Mouse (Mus musculus) liver, embryonic 11.5 days (tissue): ENCODE data around the gene Pdxp. TPM values are rescaled to one million over a fixed set of nuclear protein-coding genes. Genes with fewer than 3 reads are reported as not detected.

ENCODE experiments used
- ATAC-seq: fragments of 200-750 bp; cut with Nextera tagmentation; replicated peaks from 2 replicates; pipeline ENCODE4 v1.8.0; 2017; ENCODE audit warnings: moderate number of reproducible peaks, mild to moderate bottlenecking, moderate TSS enrichment, moderate library complexity; ENCODE audit not compliant: low FRiP score
- DNase-seq: peaks from one replicate; pipeline ENCODE4 v3.0.0-alpha.2; 2017; ENCODE audit warnings: low spot score
- H3K27ac ChIP-seq: fragments of 300-500 bp; sonication (generic); 2 replicates; pipeline ENCODE4 v1.5.1; 2014; ENCODE audit warnings: mild to moderate bottlenecking, low read depth, low read length, control low read depth
- H3K27me3 ChIP-seq: fragments of 300-500 bp; sonication (generic); replicated peaks from 2 replicates; pipeline ENCODE4 v1.6.1; 2014; ENCODE audit warnings: low read length, mixed read lengths; ENCODE audit not compliant: control insufficient read depth, insufficient read depth
- H3K36me3 ChIP-seq: fragments of 300-500 bp; sonication (generic); 2 replicates; pipeline ENCODE4 v1.6.1; 2014; ENCODE audit warnings: mild to moderate bottlenecking, low read length, moderate library complexity, mixed read lengths; ENCODE audit not compliant: control insufficient read depth, insufficient read depth
- H3K4me1 ChIP-seq: fragments of 300-500 bp; sonication (generic); replicated peaks from 2 replicates; pipeline ENCODE4 v1.6.1; 2014; ENCODE audit warnings: low read length, mixed read lengths; ENCODE audit not compliant: control insufficient read depth, insufficient read depth
- H3K4me2 ChIP-seq: fragments of 300-500 bp; sonication (generic); 2 replicates; pipeline ENCODE4 v1.6.1; 2014; ENCODE audit warnings: mild to moderate bottlenecking, control low read depth, moderate library complexity
- H3K4me3 ChIP-seq: fragments of 300-500 bp; sonication (generic); 2 replicates; pipeline ENCODE4 v1.5.1; 2014; ENCODE audit warnings: low read depth, low read length, control low read depth
- H3K9ac ChIP-seq: fragments of 300-500 bp; sonication (generic); 2 replicates; pipeline ENCODE4 v1.6.1; 2014; ENCODE audit warnings: low read depth, low read length, control low read depth
- H3K9me3 ChIP-seq: fragments of 300-500 bp; sonication (generic); 2 replicates; pipeline ENCODE4 v1.6.1; 2016; ENCODE audit warnings: low read length, inconsistent platforms, mixed read lengths; ENCODE audit not compliant: control insufficient read depth
- WGBS: fragments of 180-500 bp; shearing (Covaris S2); extraction: QIAGEN DNeasy Blood & Tissue Kit; methylation state at CpG from one replicate; pipeline ENCODE4 v1.1.7; 2014; 5-methylcytosine and 5-hydroxymethylcytosine counted together
- polyA plus RNA-seq: library from polyadenylated mRNA; unstranded; fragments of >200 nt; fragmentation: Nextera tagmentation; extraction: Ambion mirVana; gene quantifications from 2 replicates; pipeline ENCODE4 v1.2.1, GENCODE M21; 2014

Gene Pdxp
- polyA plus RNA-seq, 1 experiment from 2014 or later, result 23.7 TPM

DNA sequence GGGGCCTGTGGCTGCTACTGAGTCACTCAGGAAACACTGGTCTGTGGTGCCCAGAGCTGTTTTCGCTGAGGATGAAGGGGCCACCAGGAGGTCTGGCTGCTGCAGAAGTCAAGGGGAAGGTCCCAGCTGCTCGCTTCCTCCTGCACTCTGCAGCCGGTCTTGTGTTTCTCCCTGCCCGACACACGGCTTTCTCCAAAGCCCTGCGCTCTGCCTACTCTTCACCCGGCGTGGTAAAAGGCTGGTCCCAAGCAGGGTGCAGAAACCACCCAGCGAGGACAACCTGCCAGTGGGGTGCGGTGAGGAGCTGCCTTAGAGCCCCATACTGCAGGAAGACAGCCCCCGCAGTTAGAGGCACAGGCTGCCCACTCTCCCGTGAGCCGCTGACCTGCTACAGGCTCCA lies 19.0 kb upstream of the Pdxp start:
- Histone ChIP-seq H3K4me3 (0 out of 2 replicates have a peak overlapping the region, but pooled peaks have one; percentile 6), H3K9ac (peak overlapping the region; percentile 34; the same call in 1 of the 2 replicates), H3K4me1 (peaks cover 79% of the 10 kb centered on the region), H3K36me3 (peaks cover 11% of the 10 kb centered on the region; the same call in 1 of the 2 replicates), H3K27me3 (no peaks in the 10 kb centered on the region), H3K27ac (peak overlapping the region; percentile 76), H3K4me2 (peak overlapping the region; percentile 49), H3K9me3 (no peaks in the 10 kb centered on the region)
- ATAC-seq (no peak), DNase-seq (no peak)
- 49% methylated on average over 13 of the region's 13 CpGs for WGBS

GRCm38 (mm10) chr15:78895741-78896140 lies 18.0 kb upstream of the Pdxp start:
- ATAC-seq (no peak), DNase-seq (no peak)
- 57% methylated on average over 2 of the region's 2 CpGs for WGBS
- Histone ChIP-seq H3K9me3 (no peaks in the 10 kb centered on the region), H3K36me3 (peaks cover 11% of the 10 kb centered on the region; the same call in 1 of the 2 replicates), H3K4me1 (peaks cover 76% of the 10 kb centered on the region), H3K4me3 (peak overlapping the region; percentile 24), H3K9ac (peak overlapping the region; percentile 49), H3K27ac (peak overlapping the region; percentile 94), H3K4me2 (peak overlapping the region; percentile 96), H3K27me3 (no peaks in the 10 kb centered on the region)

DNA sequence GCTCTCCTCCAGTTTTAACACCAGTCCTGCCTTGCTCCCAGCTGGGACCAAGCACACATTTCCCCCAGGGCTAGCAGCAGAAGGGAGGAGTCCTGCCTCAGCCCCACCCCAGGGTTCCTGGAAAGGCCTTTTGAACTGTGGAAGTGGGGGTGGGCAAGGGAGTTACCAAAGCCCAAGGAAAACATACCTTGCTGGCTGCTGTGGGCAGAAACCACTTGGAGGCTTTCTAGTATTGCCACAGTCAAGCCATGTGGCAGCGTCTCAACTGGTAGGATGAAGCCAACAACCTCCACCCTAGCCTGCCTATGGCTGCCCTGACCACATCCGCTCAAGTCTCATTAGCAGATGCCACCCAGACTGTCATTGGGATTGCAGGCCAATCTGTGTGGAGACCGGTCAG lies 17.6 kb upstream of the Pdxp start:
- Histone ChIP-seq H3K9me3 (no peaks in the 10 kb centered on the region), H3K27ac (peak overlapping the region; percentile 94), H3K9ac (peak overlapping the region; percentile 49), H3K27me3 (no peaks in the 10 kb centered on the region), H3K4me3 (peak overlapping the region; percentile 24), H3K4me2 (peak overlapping the region; percentile 96), H3K36me3 (peaks cover 11% of the 10 kb centered on the region; the same call in 1 of the 2 replicates), H3K4me1 (peaks cover 81% of the 10 kb centered on the region)
- WGBS, result 69% methylated on average over 3 of the region's 3 CpGs
- DNase-seq (no peak), ATAC-seq (peak; percentile 30; the same call in 1 of the 2 replicates)

- ATAC-seq (no peak; the same call in 1 of the 2 replicates), DNase-seq (no peak)
- Histone ChIP-seq H3K9ac (peak overlapping the region; percentile 45; the same call in 1 of the 2 replicates), H3K4me3 (peak overlapping the region; percentile 31), H3K27me3 (no peaks in the 10 kb centered on the region), H3K4me1 (peaks cover 77% of the 10 kb centered on the region), H3K36me3 (peaks cover 5% of the 10 kb centered on the region; the same call in 1 of the 2 replicates), H3K9me3 (no peaks in the 10 kb centered on the region), H3K27ac (peak overlapping the region; percentile 94), H3K4me2 (peak overlapping the region; percentile 96)
- WGBS, result 57% methylated on average over 4 of the region's 4 CpGs
Observed at GRCm38 (mm10) chr15:78897488-78897887, 16.2 kb upstream of the Pdxp start.

- ATAC-seq, result no peak
- H3K4me1 ChIP-seq, result peaks cover 69% of the 10 kb centered on the region
- H3K36me3 ChIP-seq, result peaks cover 7% of the 10 kb centered on the region
- H3K9ac ChIP-seq, result peak overlapping the region; percentile 83
- peak overlapping the region; percentile 96 for H3K4me2 ChIP-seq
- no peaks in the 10 kb centered on the region for H3K9me3 ChIP-seq
- H3K4me3 ChIP-seq, result peak overlapping the region; percentile 65
- H3K27ac ChIP-seq, result peak overlapping the region; percentile 94
- H3K27me3 ChIP-seq, result no peaks in the 10 kb centered on the region
- DNase-seq, result no peak
- WGBS, result 35% methylated on average over 6 of the region's 6 CpGs
Observed at GRCm38 (mm10) chr15:78898507-78899001, 15.2 kb upstream of the Pdxp start.

DNA sequence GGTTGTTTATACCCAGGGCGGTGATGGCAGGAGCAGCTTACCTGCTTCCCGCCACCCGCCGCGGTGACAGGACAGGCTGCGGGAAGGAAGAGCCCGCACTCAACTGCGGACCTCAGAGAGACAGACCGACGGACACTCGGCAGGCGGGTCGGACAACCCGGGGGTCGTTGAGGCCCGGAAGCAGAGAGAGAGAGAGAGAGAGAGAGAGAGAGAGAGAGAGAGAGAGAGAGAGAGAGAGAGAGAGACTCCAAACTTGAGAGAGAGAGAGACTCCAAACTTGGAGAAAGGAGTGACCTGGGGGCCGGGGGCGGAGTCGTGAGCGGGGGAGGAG lies 14.3 kb upstream of the Pdxp start, which contains the start of gene Gm49510:
TSS of gene Gm49510 (plus strand) at position 259 of the 331 bp plus-strand sequence.
- H3K9me3 ChIP-seq, result no peaks in the 10 kb centered on the region

GRCm38 (mm10) chr15:78899740-78900584 lies 13.8 kb upstream of the Pdxp start, which contains the start of gene Sh3bp1:
Sh3bp1 (plus strand) TSS chr15:78899768.
- peak; percentile 87 for DNase-seq
- peak within 1 kb of the TSS; percentile 96 for H3K4me2 ChIP-seq
- no peaks in the 10 kb centered on the region for H3K27me3 ChIP-seq
- under 1% methylated on average over 47 of the region's 47 CpGs for WGBS
- H3K4me3 ChIP-seq, result peak within 1 kb of the TSS; percentile 65
- ATAC-seq, result peak; percentile 67
- H3K9me3 ChIP-seq, result no peaks in the 10 kb centered on the region
- peaks cover 16% of the 10 kb centered on the region for H3K36me3 ChIP-seq
- H3K27ac ChIP-seq, result peak within 1 kb of the TSS; percentile 94
- H3K4me1 ChIP-seq, result peaks cover 56% of the 10 kb centered on the region
- peak within 1 kb of the TSS; percentile 83 for H3K9ac ChIP-seq

More for the DNA sequence above, 14.3 kb upstream of the Pdxp start, which contains the start of gene Gm49510:
- peak within 1 kb of the TSS; percentile 94 for H3K27ac ChIP-seq
- no peak for DNase-seq
- H3K36me3 ChIP-seq, result peaks cover 13% of the 10 kb centered on the region
- H3K9ac ChIP-seq, result peak within 1 kb of the TSS; percentile 83
- WGBS, result 2% methylated on average over 16 of the region's 20 CpGs
- peaks cover 62% of the 10 kb centered on the region for H3K4me1 ChIP-seq
- peak within 1 kb of the TSS; percentile 96 for H3K4me2 ChIP-seq
- H3K4me3 ChIP-seq, result peak within 1 kb of the TSS; percentile 65
- no peak for ATAC-seq
- no peaks in the 10 kb centered on the region for H3K27me3 ChIP-seq

DNA sequence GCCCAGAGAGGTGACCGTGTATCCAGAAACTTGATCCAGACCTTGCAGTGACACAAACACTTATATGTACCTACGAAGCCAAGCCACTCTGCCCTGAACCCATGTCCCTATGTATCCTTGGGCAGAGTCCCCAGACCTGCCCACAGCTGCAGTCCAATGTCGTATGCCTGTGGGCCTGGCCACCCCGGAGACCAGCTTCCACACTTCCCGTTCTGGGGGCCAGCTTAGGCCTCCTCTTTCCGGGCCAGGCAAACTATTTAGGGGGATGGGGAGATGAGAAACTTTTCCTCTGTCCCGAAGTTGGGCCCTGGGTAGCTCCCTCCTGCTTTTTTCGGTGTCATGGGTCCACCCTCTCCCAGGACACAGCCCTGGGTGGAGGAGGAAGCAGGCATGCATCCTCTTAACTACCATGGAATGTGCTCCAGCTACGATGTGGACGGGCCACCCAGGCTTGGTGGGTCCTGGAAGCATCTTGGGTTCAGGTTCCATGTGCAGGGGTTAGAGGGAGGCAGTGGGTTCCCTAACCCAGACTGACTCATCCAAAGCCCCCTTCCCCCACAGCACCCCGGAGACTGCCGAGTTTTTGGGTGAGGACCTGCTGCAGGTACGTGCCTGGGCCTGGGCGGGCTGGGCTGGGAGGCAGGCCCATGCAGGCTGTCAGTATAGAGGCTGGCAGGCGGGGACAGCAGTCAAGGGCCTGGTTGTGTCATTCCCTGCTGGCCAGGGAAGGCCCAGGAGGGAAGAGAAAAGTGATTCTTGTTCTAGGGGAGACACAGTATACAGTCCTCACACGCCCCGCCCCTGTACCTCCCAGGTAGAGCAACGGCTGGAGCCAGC lies 12.9 kb upstream of the Pdxp start:
- peak overlapping the region; percentile 83 for H3K9ac ChIP-seq
- peak overlapping the region; percentile 96 for H3K4me2 ChIP-seq
- 16% methylated on average over 18 of the region's 18 CpGs for WGBS
- peak overlapping the region; percentile 94; the same call in 1 of the 2 replicates for H3K27ac ChIP-seq
- H3K27me3 ChIP-seq, result no peaks in the 10 kb centered on the region
- H3K4me3 ChIP-seq, result peak overlapping the region; percentile 65
- H3K9me3 ChIP-seq, result no peaks in the 10 kb centered on the region
- H3K36me3 ChIP-seq, result peaks cover 22% of the 10 kb centered on the region
- ATAC-seq (no peak), DNase-seq (no peak)
- peaks cover 47% of the 10 kb centered on the region for H3K4me1 ChIP-seq
